Mouse (Mus musculus): ENCODE data around the gene Mdfi.

DNA sequence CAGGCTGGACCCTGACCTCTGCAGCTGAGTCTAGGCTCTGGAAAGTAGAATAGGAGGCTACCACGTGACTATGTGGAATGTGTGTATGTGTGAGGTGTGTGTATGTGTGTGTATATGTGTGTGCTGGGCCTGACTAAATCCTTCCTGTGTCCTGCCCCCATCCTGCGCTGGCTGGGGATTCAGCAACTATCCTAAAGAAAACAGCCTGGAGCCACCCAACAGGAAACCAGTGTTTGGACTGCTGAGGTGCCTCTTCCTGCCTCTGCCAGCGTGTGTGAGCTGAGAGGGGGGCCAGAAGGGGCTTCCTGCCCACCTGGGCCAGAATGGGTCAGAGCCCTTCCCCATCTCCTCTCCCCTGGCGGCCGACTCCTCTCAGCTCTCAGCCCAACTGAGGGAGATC lies 20.9 kb downstream of the Mdfi start:
- TF ChIP-seq POLR2A (IDR thresholded peaks at IDR 0.05; ENCODE audit: extremely low read depth, insufficient read depth, low read length) (no peak), CTCF (IDR thresholded peaks at IDR 0.05; ENCODE audit: extremely low read depth, insufficient read depth, low read length) (no peak)

Measured in cortical plate, adult 2 months (tissue).